Mouse (Mus musculus) adrenal gland, adult 18-20 months (tissue): ENCODE measurements around the gene Banp. TPM values are rescaled to one million over a fixed set of nuclear protein-coding genes. Genes with fewer than 3 reads are reported as not detected.

Source experiments
- DNase-seq, 2 experiments: peaks; one replicate each; pipeline ENCODE4 v3.0.0; 2021 to 2022; ENCODE audit warnings: low spot score in 2 of 2
- total RNA-seq, 2 experiments: library from RNA; stranded (reverse); gene quantifications; 1 replicate in 1 of 2; 2 replicates in 1 of 2; pipeline ENCODE4 v1.2.3; 2021

The Banp gene
- total RNA-seq, 2 experiments from 2014 or later, result 44.8 to 48.9 TPM

DNA sequence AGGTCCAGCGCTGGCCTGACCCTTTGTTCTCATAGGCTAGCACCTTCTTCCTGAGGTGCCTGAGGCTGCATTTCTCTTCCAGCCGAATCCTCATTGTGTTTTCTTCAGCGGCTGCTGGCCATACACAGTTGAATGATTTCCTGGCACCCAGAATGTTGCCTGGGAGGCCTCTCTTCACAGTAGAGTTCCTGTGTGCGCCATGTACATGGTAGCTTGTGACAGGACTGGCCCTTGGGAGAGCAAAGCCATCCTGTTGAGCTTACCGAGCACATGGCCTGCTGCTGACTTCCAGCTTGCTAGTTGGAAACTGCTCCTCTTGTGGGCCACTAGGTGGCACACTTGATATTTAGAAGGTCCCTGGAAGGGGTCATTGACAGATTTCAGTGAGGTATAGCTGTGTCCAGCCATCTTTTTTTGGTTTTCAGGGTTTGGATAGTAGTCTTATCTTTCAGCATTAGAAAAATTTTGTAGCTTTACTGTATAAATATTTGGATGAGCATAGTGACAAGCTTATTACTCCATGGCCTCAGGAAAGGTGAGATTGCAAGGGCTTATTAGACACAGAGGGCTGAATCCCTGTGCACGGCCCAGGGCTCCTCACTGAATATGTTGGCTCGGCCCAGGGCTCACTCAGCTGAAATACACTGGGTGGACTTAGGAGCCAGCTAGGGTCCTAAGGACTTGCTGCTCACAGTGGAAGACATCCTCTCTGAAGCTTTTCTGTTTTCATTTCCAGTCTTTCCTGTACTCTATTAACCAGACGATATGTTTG lies 28.5 kb downstream of the Banp start:
- DNase-seq, result no peak

DNA sequence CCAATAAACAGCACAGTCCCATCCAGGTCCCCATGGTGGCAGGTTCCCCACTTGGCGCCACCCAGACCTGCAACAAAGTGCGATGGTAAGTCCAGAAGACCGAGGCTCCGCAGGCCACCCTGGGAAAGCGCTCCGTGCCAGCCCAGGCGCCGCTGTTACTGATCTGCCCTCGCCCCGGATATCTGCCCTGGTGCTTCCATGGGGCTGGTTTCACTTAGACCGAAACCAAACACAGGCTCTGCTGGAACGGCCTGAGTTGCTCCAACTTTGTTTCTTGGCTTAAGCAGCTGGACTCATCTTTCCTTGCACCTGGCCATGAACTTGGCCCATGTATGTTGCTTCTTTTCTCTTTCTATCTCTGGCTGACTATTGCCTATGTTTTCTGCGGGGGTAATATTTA lies 29.1 kb downstream of the Banp start:
- DNase-seq, result no peak

DNA sequence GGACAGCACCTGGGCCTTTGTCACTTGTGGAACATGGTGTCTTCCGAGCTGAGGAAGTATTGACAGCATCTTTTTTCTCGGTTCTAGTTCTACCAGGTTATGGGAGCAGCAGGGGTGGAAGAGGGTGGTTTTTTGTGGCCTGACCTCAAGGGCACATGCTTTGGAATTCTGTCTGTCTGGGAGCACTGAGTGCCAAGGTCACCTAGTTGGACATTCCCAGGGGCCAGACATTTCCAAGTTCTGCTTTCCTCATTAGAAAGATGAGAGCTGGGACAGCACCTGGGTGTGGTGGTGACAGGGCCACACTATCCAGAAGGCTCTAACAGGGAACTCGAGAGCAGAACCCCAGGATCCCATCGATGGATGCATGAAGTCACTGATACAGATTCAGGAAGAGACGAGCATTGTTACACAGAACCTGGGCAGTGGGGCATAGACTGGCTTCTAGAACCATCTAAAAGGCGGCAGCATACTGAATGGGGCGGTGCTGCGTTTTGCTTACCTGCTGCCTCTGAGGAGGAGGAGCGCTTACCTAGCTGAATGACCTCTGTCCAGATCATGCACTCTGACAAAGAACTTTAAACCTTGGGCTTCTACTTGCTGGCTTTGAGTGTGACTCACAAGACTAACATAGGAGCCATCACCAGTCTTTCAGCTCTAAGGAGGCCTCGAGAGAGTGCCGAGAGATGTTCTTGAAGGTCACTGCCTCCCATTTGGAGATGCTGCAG lies 31.4 kb downstream of the Banp start:
- no peak for DNase-seq

DNA sequence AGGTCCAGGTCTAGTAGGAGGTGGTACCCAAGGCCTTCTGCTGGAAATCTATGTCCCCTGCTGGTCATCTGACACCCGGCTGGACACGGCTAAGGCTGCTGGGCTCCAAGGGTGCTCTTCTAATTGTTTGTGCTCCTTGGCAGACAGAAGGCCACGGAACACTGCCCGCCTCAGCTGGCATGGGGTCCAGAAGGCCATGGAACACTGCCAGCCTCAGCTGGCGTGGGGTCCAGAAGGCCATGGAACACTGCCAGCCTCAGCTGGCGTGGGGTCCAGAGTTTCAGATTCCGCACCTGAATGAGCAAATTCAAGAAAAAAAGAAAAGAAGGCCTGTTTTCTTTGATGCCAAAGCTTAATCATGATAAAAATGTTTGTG lies 32.0 kb downstream of the Banp start:
- no peak for DNase-seq

DNA sequence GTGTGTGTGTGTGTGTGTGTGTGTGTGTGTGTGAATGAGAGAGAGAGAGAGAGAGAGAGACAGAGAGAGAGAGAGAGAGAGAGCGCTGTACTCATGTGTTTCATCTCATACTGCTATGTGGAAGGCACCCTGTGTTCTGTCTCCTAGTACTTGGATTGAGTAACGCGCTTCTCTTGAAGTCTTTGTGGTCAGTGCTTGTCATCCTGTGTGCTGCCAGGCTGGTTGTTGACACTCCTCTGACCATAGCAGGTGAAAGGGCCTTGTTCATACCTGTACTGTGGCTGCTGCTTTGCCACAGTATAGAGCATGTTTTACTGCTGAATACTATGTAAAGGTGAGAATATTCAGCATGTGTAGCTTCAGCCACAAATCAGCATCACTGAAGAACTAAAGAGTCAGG lies 36.1 kb downstream of the Banp start:
- no peak for DNase-seq

DNA sequence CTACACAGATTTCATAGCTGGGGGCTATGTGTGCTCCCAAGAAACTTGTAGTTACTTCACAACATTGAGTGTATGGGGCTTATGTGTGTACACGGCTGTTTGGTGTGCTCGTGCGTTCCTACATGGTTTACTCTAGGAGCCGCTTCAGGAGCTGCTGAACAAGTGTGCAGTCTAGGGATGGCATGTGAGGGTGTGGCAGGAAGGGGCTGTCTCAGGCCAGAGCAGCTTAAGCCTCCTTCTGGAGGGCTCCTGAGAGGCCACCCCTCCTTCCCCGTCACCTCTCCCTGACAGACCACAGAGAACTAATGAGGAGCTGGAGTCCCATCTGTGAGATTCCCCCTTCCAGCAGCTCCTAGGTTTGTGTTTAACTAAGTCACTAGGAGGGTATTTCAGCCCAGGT lies 38.3 kb downstream of the Banp start:
- no peak for DNase-seq

DNA sequence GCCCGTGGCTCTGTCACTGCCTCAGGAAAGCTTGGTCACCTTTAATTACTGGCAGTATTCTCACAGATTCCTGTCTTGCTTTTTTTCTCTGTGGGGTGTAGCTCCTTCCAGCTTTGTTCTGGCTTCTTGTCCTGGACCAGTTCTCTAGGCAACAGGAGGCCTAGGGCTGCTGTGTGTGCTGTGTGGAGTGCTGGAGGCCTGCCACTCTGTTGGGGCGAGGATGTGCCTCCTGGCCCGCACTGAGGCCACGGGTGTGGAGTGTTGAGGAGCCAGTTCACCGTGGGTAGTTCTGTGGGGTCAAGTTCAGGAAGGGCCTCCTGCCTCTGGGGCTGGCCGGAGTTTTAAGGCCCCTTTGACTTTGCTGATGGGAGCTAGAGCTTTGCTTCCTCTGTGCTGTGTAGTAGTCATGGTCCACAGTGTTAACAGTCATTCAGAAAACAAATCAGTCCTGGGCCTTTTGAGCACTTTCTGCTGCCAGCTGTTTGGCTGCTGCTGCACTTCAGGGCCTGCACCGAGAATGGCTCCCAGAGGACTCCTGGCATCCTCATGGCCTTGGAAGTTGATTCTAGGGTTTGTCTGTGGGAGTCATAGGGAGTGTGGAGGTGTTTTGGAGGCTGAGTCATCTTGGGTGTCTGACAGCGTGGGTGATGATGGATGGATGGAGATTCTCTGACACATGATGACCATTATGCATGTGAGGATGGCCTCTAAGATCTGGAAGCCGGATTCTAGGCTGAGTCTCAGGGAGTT lies 41.1 kb downstream of the Banp start:
- DNase-seq, result peak; percentile 35 to 36

DNA sequence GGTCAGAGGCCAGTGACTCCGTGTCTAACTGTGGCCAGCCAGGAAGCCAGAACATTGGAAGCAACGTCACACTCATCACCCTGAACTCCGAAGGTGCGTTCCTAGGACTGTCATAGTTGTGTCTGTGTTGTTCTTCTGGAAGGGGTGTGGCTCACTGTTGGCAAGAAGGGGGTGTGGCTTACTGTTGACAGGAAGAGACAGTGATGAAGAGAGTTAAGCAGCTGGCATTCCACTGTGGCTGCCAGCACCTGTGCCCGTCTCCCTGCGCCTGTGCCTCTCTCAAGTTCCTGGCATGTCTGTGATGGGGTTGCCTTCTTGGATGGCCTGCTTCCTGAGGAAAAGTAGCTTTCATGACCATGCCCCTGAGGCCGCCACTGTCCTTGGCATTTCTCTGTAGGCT lies 42.1 kb downstream of the Banp start:
- no peak for DNase-seq

DNA sequence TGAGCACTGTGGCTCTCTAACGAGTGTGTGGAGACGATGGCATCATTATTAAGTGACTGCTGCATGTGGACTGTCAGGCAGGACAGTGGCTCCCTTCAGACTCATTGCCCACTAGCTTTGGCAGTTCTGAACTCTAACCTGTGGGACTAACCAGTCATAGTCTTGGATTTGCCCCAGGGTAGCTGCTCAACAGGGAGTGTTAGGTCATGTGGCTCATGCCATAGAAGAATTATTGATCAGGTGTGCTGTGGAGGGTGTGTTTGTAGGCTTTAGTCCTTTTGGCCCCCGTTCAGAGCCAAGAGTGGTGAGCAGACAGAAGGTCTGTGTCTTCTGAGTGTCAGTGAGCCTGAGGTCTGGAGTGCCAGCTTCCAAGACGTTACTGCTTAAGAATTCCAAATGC lies 43.4 kb downstream of the Banp start:
- no peak for DNase-seq

DNA sequence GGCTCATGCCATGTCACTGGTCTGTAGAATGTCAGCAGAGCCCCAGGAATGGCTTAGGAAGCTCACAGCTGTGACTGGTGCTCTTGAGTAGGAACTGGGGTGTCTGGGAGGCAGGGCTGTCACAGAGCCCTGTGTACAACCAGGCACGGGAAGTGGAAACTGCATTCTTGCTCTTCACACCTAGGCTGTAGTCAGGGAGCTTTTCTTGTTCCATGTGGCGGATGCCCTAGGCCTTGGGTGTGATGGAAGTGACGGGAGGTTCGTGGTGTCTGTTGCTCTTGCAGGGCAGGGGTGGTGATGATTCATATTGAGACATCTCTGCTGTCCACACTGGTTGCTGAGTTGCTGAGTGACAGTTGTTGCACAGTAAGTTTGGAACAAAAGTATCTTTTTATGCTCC lies 45.6 kb downstream of the Banp start:
- DNase-seq, result no peak

DNA sequence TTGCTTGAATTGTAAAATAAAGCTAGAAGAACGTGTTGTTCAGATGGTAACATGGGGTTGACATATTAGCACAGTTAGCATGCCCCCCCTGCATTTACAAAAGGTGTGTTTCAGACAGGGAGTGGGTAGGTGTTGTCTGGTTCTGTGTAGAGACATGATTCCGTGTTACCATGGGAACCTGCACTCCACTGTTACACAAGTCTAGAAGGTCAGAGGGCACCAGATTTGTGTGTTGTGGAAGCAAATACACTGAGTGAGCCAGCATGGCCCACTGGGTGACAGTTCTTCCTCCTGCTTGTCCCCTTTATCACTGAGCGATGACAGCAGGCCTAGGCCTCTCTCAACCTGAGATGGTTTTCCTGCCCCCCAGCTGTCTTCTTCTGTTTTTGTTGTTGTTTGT lies 46.3 kb downstream of the Banp start:
- no peak for DNase-seq

DNA sequence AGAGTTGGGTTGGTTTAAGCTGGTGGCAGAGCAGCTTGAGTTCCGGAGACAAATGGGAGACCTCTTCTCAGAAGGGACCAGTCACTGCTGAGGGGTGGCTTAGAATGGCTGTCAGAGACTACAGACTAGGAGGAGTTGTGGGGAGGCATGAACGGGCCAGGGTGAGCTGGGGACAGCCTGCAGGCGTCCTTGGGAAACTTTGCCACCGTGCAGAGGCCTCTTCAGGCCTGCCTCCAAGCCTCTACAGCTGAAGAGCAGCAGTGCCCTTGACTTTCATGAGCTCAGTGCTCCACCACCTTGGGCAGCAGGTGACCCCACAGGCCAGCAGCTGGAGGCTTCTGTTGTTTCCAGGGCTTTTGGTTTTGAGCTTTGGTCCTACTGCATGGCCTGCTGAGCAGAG lies 49.1 kb downstream of the Banp start:
- peak in 1 of 2 experiments; percentile 26 for DNase-seq

DNA sequence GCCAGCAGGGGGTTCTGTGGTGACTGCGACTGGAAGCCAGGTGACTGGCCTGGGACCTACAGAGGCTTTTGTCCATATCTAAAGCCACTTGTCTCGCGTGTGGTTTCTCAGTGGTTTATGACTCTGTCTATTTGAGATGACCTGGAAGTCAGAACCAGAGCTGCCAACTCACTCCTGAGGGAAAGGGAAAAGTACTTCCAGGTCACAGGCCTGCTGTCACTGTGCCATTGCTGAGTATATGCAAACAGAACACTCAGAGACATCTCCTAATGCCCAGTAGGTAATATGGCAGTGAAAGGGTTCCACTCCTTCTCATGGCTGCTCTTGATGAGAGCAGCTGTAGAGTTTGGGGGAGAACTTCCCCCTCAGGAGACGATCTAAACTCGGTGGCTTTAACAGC lies 49.7 kb downstream of the Banp start:
- no peak for DNase-seq

DNA sequence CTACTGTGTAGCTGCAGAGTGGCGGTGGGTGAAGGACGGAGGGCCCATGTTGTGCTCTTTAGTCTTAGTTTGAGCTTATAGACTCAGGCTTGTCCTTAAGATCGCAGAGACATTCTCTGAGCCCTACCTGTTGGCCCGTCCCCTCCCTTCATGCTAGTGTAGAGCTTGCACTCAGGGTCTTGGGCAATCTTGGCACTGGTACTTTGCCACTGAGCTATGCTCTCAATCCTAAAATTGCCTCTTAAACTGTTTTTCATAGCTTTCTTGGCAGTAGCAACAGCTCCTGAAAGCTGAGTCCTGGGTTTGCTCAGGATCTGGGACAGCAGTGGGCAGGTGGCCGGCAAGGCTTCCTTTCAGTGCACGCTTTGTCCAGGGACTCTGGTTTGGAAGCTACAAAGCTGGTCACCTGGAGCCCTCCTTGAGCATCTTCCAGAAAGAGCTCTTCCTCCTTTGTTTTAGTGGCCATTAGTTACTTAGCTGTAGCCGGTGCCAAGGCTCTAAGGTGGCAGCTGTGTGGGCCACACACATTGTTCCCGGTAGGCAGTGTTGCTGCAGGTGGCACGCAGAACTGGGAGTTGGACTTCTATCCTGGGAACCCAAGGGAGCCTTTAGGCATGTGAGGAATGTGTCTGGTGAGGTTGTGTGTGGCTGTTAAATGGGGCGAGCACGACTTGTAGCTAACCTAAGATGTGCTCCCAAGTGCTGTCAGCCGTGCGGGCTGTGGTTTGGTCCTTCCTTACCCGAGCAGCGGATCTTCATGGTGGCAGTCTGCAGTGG lies 52.0 kb downstream of the Banp start:
- DNase-seq, result no peak

DNA sequence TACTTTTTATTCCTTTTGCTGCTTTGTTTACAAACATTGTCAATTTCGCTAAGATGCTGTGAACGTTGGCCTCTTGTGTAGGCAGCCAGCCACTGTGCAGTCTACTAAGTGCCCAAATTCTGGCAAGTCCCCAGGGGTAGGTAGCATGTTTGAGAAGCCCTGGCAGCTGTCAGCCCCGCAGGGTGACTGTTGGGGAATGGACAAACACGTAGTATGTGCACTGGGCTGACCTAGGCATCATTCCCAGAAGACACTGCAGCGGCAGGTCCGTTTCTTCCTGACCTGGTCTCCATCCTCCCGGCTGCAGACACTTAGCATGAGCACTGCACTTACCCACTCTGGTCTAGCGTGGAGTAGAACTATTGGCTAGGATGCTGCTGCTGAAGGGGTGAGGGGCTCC lies 54.1 kb downstream of the Banp start:
- DNase-seq, result no peak

DNA sequence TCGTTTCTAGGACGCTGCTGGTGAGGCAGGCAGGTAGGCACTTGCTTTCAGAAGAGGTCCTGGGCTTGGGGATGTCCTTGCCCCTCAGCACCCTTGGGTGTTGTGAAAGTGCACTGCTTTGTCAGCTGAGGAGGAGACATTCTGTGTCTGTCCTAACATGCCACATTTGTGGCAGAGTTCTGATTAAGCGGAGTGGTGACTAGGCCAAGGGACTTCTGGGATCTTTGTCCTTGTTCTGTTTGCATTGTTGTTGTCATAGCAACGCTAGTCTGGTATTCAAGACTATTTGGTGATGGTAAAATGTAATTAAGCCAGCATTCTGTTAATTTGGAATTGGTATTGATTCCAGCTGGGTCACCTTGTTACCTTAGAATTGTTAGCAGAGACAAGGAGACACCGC lies 54.6 kb downstream of the Banp start:
- no peak for DNase-seq

DNA sequence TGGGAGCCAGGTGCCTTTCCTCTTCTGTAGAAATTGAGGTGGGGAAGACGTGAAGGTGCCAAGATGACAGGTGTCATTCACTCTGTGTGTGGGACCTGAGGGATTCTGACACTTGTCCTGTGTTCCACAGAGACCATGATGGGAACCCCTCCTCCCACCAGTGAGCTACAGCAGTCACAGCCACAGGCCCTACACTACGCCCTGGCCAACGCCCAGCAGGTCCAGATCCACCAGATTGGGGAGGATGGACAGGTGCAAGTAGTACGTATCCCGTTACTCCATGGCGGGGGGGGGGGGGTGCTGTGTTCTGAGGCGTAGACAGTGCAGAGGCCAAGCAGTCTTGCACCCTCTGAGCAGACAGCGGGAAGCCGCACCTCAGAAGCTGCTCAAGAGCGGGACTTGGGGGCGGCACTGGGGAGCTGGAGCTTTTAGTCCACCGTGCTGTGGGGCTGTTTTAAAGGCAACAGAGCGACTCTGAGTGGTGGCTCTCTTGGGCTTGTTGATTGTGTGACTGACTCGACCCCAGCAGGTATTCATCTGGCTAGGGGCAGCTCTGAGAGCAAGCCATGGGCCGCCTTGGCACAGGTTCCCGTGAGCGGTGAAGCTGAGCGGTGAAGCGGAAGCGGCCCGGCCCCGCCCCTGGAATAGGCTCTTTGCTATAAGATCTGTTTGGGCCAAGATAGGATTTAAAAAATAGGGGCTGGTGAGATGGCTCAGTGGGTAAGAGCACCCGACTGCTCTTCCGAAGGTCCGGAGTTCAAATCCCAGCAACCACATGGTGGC lies 56.1 kb downstream of the Banp start:
- DNase-seq, result no peak

DNA sequence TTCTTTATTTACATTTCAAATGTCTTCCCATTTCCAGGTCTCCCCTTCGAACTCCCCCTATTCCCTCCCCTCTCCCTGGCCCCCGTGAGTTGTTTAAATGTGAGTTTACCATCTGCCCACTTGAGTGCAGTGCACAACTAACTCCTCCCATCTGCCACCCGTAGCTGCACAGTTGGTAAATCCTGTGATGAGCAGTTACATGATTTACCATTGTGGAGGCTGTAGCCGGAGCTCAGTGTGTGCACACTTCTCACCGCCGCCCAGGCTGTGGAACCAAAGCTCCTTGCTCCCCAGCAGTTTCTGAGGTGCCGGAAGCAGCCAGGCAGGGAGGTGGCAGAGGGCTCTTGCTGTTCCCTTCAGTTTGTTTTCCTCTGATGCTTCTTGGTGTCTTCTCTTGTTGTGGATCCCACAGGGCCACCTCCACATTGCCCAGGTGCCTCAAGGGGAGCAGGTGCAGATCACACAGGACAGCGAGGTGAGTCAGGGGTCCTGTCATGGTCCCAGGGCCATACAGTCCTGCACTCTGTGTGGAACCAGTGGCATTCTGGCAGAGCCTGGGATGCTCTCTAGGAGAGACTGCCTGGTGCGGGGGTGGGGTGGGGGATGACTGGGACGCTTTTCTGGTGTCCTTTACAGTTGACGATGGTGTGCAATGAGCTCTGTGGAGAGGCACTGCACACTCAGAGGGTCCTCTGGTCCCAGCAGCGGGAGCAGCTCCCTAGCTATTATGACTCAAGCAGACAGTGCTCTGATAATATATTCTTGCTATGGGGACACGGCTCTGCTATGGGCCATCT lies 57.3 kb downstream of the Banp start:
- DNase-seq, result no peak

DNA sequence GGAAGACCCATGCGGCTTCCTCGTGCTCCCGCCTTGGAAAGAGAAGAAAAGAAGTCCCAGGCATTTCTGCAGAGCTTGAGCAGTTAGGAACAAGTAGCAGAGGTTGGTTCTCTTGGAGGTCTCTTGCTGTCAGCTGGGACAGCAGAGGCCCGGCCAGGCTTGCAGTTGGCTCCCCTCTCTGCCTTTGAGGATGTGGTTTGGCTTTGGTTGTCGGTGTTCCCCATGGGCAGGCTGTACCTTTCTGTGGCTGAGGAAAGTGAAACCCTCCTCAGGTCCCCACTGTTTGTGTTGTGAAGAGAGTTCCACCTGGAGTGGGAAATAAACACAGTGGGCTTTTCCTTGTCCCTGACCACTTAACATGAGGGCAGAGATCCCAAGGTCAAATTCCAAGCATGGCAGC lies 58.8 kb downstream of the Banp start:
- no peak for DNase-seq

DNA sequence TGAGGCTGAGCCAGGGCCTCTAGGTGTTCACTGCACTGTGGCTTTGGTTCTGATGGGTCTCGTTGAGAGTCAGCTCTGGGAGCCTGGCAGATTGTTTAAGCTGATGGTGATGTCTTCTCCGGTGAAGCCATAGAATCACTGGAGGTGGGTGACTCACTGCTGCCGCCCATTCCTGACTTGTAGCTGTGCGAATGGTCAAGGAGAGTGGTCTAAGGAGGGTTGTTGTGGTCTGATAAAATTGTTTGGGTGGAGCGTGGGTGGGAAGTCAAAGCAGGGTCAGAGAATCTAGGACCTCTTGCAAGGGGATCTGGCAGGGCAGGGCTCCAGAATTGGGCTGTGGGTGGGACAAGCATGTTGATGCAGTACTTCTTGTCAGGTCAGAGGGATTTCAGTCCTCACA lies 61.1 kb downstream of the Banp start:
- DNase-seq, result no peak
